Mouse (Mus musculus): Measurements from ENCODE around the gene Catip.

DNA sequence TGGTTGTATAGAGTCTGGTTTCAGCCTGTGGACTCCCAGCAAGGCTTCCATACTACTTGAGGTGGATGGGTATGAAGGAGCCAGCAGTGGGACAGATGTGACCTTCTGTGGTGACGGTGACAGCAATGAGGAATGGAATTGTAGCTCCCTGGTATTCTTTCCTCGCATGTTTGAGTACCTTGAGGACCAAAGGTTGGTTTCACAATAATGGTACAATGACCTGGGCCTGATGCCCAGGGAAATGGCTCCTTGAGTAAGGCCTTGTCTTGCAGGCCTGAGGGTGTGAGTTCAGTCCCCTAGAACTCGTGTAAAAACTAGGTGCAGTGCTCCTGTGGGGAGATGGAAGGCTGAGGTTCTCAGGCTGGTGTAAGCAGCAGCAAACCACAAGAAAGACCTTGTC is 43.2 kb upstream of the Catip start:
- TF ChIP-seq POLR2A (IDR thresholded peaks at IDR 0.05; ENCODE audit: borderline replicate concordance, extremely low read depth, insufficient read depth, insufficient read length, poor library complexity, severe bottlenecking) (no peak), CTCF (IDR thresholded peaks at IDR 0.05; ENCODE audit: borderline replicate concordance, extremely low read depth, insufficient read depth, insufficient read length) (no peak)

All from brain, embryonic 14.5 days (tissue).